Mouse (Mus musculus) gastrocnemius, postnatal 4 days (tissue): ENCODE measurements around the gene 2410002F23Rik. TPM values are rescaled to one million over a fixed set of nuclear protein-coding genes. Genes with fewer than 3 reads are reported as not detected.
"Not testable (repeated sequence)": the region's sequence is repeated elsewhere in the genome, so short reads cannot be mapped to it uniquely, and the experiment has no call there.

Experiments used
- DNase-seq, 2 experiments: peaks; one replicate each; pipeline ENCODE4 v3.0.0; 2021 to 2022; ENCODE audit warnings: low spot score in 2 of 2, mixed read lengths in 2 of 2
- total RNA-seq, 2 experiments: library from RNA; stranded (reverse); gene quantifications; 2 replicates each; pipeline ENCODE4 v1.2.3; 2021

Gene 2410002F23Rik
- total RNA-seq, 2 experiments from 2014 or later = 47.7 to 72.0 TPM

GRCm38 (mm10) chr7:44260410-44260809 lies 13.9 kb downstream of the 2410002F23Rik start:
- DNase-seq = no peak

- DNase-seq = no peak
Observed at GRCm38 (mm10) chr7:44261147-44261546, 14.6 kb downstream of the 2410002F23Rik start, which contains the start of gene Gm15517. TSS of gene Gm15517 (plus strand) at chr7:44261447.

- peak; percentile 78 to 88 for DNase-seq
Observed at GRCm38 (mm10) chr7:44262791-44263643, 16.5 kb downstream of the 2410002F23Rik start.

GRCm38 (mm10) chr7:44268117-44268516 lies 21.6 kb downstream of the 2410002F23Rik start:
- DNase-seq = no peak

- no peak for DNase-seq
Observed at GRCm38 (mm10) chr7:44269397-44269796, 22.9 kb downstream of the 2410002F23Rik start.

- DNase-seq = no peak
Observed at GRCm38 (mm10) chr7:44271309-44271708, 24.8 kb downstream of the 2410002F23Rik start.

GRCm38 (mm10) chr7:44272546-44272945 lies 26.0 kb downstream of the 2410002F23Rik start:
- no peak for DNase-seq

GRCm38 (mm10) chr7:44273446-44273845 lies 26.9 kb downstream of the 2410002F23Rik start:
- no peak for DNase-seq

- no peak for DNase-seq
Observed at GRCm38 (mm10) chr7:44274096-44274495, 27.6 kb downstream of the 2410002F23Rik start.

GRCm38 (mm10) chr7:44275546-44275945 lies 29.0 kb downstream of the 2410002F23Rik start:
- no peak for DNase-seq

GRCm38 (mm10) chr7:44276461-44277249 lies 30.1 kb downstream of the 2410002F23Rik start:
- no peak for DNase-seq

GRCm38 (mm10) chr7:44277250-44277622 lies 30.7 kb downstream of the 2410002F23Rik start:
- no peak for DNase-seq

- DNase-seq = no peak
Observed at GRCm38 (mm10) chr7:44280959-44281358, 34.4 kb downstream of the 2410002F23Rik start.

GRCm38 (mm10) chr7:44281586-44281985 lies 35.1 kb downstream of the 2410002F23Rik start:
- no peak for DNase-seq

GRCm38 (mm10) chr7:44287760-44288159 lies 41.2 kb downstream of the 2410002F23Rik start:
- DNase-seq = no peak

- DNase-seq = no peak
Observed at GRCm38 (mm10) chr7:44290986-44291385, 44.5 kb downstream of the 2410002F23Rik start.

- no peak for DNase-seq
Observed at GRCm38 (mm10) chr7:44291418-44291817, 44.9 kb downstream of the 2410002F23Rik start.

- DNase-seq = not testable (repeated sequence)
Observed at GRCm38 (mm10) chr7:44297501-44297900, 51.0 kb downstream of the 2410002F23Rik start.
